Mouse (Mus musculus) urinary bladder, adult 18-20 months (tissue): ENCODE data around the gene Golim4.
A peak's percentile ranks its signal among the peaks of the same experiment; 100 is the strongest.

ENCODE experiments used
- DNase-seq, 2 experiments: peaks; one replicate each; pipeline ENCODE4 v3.0.0; 2022; ENCODE audit warnings: low spot score in 2 of 2, mixed read lengths in 2 of 2

Golim4 gene

GRCm38 (mm10) chr3:75925123-75925522, 31.6 kb downstream of the Golim4 start:
- no peak for DNase-seq

DNA sequence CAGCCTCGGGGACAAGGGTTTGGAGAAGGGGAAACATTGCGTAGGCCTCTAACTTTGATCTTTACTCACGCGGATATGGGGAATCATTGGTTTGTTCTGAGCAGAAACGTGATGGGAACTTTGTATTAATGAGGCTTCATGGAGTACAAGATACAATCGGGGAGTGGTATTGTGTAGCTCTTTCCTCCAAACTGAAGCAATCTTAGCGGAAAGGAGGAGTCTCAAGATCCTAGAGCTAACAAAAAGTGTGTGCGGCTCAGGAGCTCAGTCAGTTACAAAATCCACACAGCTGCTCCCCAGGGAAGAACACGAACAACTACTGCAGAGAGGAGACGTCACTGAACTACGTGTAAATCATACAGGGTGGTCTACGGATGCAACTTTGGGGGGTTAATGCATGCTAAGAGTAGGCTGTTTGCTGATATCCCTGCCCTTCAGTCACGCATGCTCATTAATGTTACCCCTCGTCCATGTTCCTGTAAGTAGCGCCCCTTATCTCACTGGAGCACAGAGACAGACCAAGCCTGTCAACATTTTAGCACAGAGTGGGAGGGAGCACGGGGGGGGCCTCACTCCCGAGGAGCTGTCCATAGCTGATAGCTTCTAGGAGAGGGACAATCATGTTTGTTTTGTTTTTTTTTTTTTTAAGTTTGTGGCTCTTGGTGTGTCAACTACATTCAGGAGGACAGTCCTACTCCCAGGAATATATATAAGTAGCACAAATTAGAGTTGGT, 38.8 kb downstream of the Golim4 start:
- DNase-seq = no peak

DNA sequence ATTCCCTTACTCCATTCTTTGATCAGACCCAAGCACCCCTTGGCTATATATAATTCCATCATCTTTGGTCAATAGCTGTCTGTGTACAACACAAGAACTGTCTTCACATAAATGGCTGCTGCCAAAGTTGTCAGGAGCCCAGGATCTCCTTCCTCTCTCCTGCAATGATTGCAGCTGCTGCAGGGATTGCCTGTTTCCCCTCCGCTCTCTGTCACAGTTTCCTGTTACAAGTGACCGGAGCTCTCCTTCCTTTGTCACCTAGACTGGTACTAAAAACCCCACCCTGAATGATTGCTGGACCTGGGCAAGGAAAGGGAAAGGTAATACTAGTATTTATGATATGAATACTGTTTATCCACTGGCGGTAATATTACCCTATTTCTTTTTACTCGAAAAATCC, 44.0 kb downstream of the Golim4 start:
- no peak for DNase-seq

GRCm38 (mm10) chr3:75910768-75911167, 46.0 kb downstream of the Golim4 start:
- DNase-seq = no peak

DNA sequence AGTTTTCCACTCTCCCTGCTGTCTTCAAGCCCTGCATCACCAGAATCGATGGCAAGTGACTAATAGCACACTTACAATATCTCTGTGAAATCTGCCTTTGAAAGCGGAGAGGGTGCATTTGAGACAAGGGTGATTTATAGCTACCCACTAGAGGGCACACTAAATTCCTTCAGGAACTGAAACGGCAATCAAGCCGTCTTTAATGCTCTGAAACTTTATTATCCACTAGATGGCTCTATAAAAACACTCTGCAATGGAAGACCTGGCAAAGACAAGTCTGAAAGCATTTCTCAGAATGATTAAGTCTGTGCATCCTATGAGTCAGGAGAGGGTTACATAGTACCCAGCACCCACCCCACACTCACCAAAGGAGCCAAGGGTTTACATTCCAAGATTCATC, 46.5 kb downstream of the Golim4 start:
- DNase-seq = no peak

DNA sequence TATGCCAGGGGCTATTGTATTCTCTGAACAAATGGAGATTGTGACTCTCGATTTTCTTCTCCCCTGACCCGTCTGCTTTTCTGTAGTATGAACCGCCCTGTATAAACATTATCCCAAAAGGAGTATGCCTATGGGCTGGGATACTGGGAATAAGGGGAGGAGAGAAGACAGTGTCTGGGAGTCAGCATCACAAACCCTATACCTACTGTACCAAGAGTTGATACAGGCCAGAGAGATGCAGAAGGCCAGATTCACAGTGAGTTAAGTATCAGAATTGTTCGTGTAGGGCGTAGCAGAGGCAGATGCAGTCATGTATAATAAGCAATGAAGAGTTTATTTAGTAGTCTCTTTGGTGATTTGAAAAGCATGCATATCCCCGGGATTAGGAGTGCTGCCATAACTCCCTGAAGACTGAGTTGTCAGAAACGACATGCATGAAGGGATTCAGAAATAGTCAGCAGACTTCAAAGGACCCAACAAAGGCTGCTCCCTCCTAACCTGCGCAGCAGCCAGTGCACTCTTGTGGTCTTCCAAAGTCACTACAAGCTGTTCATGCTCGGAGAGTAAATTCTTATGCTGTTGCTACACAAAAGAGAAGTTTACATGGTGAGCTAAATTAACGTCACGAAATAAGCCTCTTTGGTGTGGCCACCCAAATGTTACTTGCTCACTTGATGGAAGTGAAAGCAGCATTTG, 54.7 kb downstream of the Golim4 start:
- DNase-seq = no peak

DNA sequence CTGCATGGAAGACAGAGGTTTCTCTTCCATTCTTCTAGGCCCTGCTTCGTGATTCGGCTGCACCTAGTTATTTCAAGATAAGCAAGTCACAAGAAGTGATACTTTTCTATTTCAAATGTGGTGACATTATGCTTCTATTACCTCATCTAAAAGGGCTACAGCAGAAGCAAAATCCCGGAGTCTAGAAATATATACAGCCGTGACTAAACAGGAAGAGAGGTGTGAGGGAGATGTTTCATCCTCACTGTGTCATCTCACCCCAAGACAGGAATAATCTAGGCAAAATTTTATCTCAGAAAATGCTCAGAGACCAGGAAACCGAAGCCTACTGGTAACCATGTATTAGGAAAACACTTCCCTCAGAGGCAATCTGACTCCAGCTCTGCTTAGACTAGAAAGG, 61.7 kb downstream of the Golim4 start:
- DNase-seq = no peak

DNA sequence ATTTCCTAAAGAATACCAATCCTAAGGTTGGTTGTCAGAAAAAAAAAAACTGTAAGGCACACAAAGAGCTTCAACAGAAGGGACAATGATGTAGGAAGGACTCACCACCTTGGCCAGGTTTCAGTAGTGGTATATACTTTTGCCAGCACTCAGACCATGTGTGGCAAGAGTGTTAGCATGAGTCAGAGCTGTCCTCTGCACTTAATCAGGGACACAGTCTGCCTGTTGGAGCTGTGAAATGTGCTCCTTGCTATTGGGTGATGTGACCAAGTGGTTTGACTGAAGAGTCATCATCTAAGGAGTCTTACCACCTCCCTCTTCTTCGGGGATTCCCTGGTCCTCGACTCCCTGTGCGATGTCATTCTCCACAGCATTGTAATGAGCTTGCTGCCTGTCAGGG, 65.2 kb downstream of the Golim4 start:
- no peak for DNase-seq

- no peak for DNase-seq
Measured at GRCm38 (mm10) chr3:75889323-75889722, 67.4 kb downstream of the Golim4 start.

- no peak for DNase-seq
Measured at GRCm38 (mm10) chr3:75881582-75881981, 75.2 kb downstream of the Golim4 start.

DNA sequence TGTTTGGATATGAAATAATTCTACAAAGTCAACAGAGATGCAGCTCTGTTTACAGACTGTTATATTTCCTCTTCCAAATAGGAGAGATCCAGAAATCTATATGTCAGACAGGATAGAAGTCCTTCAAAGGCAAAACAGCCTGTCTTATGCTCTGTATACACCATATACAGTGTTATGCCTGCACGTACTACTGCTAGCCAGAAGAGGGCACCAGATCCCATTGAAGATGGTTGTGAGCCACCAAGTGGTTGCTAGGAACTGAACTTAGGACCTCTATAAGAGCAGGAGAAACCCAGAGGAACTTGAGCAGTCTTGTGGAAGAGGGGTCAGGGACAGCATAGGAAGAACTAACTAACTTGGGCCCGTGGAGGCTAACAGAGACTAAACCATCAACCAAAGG, 77.5 kb downstream of the Golim4 start:
- no peak for DNase-seq

GRCm38 (mm10) chr3:75868886-75869285, 87.9 kb downstream of the Golim4 start:
- DNase-seq = no peak

GRCm38 (mm10) chr3:75864203-75864602, 92.5 kb downstream of the Golim4 start:
- DNase-seq = no peak

DNA sequence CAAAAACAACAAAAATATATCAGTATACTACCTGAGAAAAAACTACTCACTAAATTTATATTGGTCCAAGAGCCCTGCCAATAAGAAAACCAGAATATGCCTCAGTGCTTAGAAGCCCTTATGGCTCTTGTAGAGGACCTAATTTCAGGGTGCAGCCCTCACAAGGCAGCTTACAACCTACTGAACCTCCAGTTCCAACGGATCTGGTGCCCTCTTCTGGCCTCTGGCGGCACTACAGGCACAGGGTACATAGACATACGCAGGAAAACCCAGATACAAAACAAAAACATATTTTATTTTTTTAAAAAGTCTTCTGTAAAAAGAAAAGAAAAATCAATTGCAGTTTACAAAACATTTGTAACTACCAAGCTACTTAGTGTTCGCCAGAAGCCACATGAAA, 95.1 kb downstream of the Golim4 start:
- DNase-seq = no peak

GRCm38 (mm10) chr3:75860760-75861159, 96.0 kb downstream of the Golim4 start:
- peak in 1 of 2 experiments; percentile 56 for DNase-seq

DNA sequence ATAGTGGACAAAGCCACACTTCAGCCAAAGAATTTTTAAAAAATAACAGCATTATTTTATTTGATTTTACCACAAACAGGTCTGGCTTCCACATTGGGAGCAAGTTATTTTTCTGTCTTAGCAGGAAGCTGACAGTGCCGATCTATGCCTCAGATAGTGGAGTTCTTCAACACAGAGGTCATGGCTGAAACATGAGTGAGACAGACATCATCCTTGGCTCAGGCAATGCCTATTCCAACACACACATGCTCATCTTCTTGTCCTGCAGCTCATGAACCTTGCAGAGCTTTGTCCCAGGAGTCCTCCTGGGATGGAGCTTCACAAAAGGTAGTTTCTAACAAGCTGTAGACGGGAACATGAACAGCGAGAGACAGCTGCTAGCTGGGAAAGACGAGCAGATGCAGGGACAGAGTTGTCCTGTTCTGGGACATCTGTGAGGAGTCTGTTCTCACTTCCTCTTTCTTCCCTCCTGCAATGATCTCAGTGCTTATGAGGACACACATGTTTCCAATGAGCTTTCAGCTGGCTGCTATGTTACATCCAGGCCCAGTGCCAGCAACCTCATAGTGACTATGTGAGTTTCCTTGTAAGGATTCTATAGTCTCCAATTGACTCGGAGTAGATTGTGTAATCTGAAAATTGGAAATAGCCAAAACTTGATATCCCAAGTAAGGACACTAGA, 121.3 kb downstream of the Golim4 start:
- DNase-seq = no peak

DNA sequence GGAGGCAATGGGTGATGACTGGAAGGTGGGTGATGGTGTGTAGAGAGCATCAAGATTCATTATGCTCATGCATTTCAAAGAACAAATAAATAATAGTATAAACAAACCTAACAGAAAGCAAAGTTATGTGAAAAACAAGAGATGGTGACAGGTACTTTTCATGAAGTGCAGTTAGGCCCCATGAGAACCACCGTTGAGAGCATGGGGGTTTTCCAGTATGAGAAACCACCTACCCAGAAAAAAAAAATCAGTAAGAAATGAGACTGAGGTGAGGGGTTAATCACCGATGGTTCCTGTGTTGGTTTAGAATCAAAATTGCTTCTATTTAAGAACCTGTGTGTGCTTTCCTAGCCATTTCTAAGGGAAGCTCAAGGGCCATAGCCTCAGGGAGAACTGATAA, 121.9 kb downstream of the Golim4 start:
- DNase-seq = no peak
